Mouse (Mus musculus): ENCODE measurements around the gene Gm49383. TPM values are rescaled to one million over a fixed set of nuclear protein-coding genes. Genes with fewer than 3 reads are reported as not detected.
"Not testable (repeated sequence)": the region's sequence is repeated elsewhere in the genome, so short reads cannot be mapped to it uniquely, and the experiment has no call there.

Gene Gm49383
- total RNA-seq, 2 experiments from 2014 or later = 4.0 to 7.1 TPM

DNA sequence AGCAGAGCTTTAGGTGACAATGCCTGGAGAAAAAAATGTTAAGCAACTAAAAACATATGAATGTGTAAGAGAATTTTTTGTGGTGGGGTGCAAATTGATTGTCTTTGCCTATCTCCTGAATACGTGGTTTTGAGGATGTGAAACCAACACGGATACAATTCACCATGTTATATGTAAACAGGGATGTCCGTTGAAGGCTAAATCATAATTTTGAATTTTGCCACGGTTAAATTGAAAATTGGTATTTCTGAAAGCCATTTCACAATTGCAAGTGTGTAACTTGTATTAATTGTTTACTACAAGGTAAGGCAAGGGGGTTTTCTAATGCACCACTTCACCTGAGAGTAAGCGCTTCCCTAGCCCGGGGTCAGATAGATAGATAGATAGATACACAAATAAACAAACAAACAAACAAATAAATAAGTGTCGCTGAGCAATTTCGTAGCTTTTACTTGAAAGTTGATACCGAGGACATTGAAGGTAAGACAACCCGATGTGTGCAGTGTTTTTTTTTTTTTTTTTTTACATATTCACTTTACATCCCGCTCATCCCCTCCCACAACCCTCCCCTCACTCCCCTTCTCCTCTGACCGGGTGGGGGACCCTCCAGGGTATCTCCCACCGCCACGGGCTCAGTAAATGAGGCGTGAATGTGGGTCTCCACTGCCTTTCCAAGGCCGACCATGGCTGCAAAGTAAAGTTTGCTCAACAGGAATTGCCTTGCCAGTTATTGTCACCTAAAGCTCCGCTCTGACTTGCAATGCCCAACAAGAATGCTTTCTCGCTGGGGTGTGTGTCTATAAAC is 29.0 kb downstream of the Gm49383 start:
- no peak for DNase-seq (ENCODE audit: low spot score in 2 of 2)

- not testable (repeated sequence) for DNase-seq (ENCODE audit: low spot score in 2 of 2)
These were observed 29.9 kb downstream of the Gm49383 start for GRCm38 (mm10) chr12:69166861-69167581.

- no peak for DNase-seq (ENCODE audit: low spot score in 2 of 2)
These were observed 32.0 kb downstream of the Gm49383 start for GRCm38 (mm10) chr12:69164904-69165303.

DNA sequence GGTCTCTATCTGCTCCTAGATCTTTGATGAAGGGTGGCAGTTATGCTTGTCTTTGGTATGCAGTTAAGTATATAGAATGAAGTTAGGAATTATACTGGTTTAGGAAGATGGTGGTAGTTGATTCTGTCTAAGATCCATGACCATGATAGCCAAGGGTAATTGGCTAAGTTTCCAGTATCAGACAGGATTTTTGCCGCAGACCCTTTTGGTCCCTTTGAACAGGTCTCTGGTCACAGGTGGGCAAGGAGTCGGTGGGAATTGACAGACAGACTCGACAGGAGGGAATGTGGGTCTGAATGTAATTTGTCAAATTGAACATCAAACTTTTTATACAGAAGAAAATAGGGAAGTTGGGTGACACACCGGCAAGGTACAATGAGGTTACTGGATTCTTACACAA is 33.3 kb downstream of the Gm49383 start:
- not testable (repeated sequence) for DNase-seq (ENCODE audit: low spot score in 2 of 2)

DNA sequence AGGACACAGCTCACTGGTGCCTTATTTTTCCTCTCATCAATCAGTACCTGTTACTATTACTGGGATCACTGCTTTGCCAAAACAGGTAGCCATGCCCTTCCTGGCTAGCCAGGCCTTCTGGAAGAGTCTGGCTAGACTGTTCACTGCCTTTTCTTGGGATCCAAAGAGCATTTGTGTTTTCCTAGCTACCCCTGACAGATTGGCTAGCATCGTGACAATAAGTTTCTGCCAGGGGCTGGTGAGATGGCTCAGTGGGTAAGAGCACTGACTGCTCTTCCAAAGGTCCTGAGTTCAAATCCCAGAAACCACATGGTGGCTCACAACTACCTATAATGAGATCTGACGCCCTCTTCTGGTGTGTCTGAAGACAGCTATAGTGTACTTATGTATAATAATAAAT is 36.2 kb downstream of the Gm49383 start:
- not testable (repeated sequence) for DNase-seq (ENCODE audit: low spot score in 2 of 2)

DNA sequence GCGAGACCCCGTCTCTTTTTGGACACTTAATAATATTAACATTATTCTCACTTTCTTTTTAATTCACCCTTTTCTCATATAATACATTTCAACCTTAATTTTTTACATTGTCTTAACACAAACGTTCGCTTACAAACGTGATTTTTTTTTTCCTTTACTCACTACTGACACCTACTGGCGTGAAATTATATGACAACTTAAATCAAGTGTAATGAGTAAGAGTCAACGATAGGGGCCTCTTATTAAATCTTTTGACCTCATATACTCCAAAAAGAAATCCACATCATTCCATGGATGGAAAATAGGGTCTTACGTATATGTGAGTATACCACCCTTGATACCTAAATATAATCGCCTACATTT is 37.3 kb downstream of the Gm49383 start:
- peak; percentile 17 to 60 for DNase-seq (ENCODE audit: low spot score in 2 of 2)

GRCm38 (mm10) chr12:69158765-69159577 is 37.9 kb downstream of the Gm49383 start, which contains the start of gene Rps29:
Gene Rps29, minus strand, starts transcription at chr12:69159186.
- DNase-seq (ENCODE audit: low spot score in 2 of 2) = peak; percentile 98 to 99

- no peak for DNase-seq (ENCODE audit: low spot score in 2 of 2)
These were observed 38.5 kb downstream of the Gm49383 start for GRCm38 (mm10) chr12:69158366-69158764.

- no peak for DNase-seq (ENCODE audit: low spot score in 2 of 2)
These were observed 39.8 kb downstream of the Gm49383 start for GRCm38 (mm10) chr12:69157107-69157506.

GRCm38 (mm10) chr12:69156436-69156835 is 40.5 kb downstream of the Gm49383 start:
- DNase-seq (ENCODE audit: low spot score in 2 of 2) = no peak

DNA sequence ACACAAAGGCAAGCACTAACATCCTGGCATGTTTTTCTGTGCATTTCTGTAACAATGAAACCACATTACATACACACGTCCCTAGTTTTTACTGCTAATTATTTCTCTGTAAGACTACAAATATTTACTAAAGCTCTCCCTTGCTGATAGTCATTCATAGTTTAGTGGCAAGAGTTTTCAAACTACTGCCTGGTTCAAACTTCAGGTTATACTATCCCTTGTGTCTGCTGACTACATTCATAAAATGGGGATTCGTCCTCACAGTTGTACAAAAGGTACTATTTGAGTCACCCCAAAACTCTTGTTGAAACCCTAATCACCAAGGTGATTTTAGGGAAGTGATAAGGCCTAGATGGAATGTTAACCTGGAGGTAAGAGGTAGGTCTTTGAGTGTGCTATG is 41.0 kb downstream of the Gm49383 start:
- no peak for DNase-seq (ENCODE audit: low spot score in 2 of 2)

- no peak for DNase-seq (ENCODE audit: low spot score in 2 of 2)
These were observed 46.9 kb downstream of the Gm49383 start for GRCm38 (mm10) chr12:69150049-69150448.

DNA sequence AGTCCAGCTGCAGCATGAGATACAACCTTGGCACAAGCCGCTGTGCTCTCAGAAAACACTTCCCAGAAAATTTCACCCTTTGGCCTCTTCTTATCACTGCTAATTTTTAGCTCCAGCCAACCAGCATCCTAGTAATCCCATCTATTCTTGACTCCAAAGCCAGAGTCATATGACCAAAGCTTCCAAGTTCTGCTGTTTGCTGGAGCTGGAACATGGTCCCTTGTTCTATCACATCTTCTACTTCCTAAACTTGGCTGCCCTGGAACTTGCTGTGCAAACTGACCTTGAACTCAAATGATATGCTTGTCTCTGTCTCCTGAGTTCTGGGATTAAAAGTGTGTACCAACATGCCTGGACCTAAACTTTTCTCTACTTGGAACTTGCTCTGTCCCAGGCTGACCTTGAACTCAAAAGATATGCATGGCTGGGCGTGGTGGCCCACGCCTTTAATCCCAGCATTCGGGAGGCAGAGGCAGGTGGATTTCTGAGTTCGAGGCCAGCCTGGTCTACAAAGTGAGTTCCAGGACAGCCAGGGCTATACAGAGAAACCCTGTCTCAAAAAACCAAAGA is 49.7 kb downstream of the Gm49383 start:
- DNase-seq (ENCODE audit: low spot score in 2 of 2) = no peak

DNA sequence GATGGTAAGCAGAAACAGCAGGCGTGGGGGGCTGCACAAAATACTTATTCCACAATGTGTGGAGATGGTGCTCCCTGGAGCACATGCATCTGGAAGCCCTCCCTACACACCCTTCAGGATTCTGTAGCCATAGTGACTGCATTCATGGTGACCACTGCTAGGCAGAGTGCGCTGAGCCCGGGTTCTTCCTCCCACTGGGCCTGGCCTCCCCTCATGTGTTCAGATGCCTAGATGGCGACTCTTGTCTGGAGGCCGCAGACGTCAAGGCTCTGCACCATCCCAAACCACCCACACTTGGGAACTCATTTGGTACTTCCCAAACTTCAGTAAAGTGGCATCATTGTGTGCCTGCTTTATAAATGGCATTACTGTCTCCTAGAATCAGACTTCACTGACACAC is 53.4 kb downstream of the Gm49383 start:
- DNase-seq (ENCODE audit: low spot score in 2 of 2) = no peak

DNA sequence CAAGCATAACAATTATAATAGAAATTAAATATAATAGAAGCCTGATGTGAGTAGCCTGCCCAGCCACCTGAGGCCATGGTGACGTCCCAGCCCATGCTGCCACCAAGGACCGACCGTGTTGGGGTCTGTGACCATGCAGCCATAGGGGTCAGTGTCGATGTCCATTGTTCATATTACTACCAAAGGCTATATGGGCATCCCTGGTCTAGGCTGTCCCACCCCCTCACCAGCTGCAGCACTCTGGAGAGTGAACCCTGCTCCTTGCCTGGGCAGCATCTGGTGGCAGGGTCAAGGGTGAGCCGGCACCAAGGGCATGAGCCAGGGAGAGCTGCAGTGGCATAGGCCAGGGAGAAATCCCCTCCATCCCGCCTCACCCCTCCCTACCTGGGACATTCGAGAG is 57.1 kb downstream of the Gm49383 start:
- DNase-seq (ENCODE audit: low spot score in 2 of 2) = no peak

GRCm38 (mm10) chr12:69139201-69139600 is 57.7 kb downstream of the Gm49383 start:
- no peak for DNase-seq (ENCODE audit: low spot score in 2 of 2)

Small RNAs within 50 kb of the gene (microRNA-seq; reads per million reads assigned to microRNA genes)
- gene Gm47287 = 0 reads per million in 2 experiments
- gene Gm47295 = 0.28 to 2.5 reads per million in 2 experiments

Other genes with a start within 250 kb of the Gm49383 start
- 1,000 to 10,000 TPM in 1 of 2 experiments, 100 to 1,000 TPM in 1; 998 to 1,003 TPM for gene Rps29, start 37.9 kb downstream of the Gm49383 start, total RNA-seq (2021)
- 1 to 10 TPM in 1 of 2 experiments, under 1 TPM in 1; 0.65 to 1.3 TPM for gene Lrr1, start 28.3 kb downstream of the Gm49383 start, total RNA-seq (2021)
- 100 to 1,000 TPM; 182 to 204 TPM for gene Rpl36al, start 13.0 kb downstream of the Gm49383 start, total RNA-seq (2021)
- 10 to 100 TPM; 30.1 to 31.6 TPM for gene Mgat2, start 12.9 kb downstream of the Gm49383 start, total RNA-seq (2021)
- gene Dnaaf2, start 1.3 kb upstream of the Gm49383 start, total RNA-seq (2021) = 1 to 10 TPM; 2.2 TPM
- 1 to 10 TPM; 3.8 to 4.0 TPM for gene Gm49384, start 7.2 kb upstream of the Gm49383 start, total RNA-seq (2021)
- under 1 TPM; 0.69 to 0.85 TPM for gene Pole2, start 31.1 kb upstream of the Gm49383 start, total RNA-seq (2021)
- 10 to 100 TPM; 12.4 to 13.7 TPM for gene Klhdc1, start 44.1 kb upstream of the Gm49383 start, total RNA-seq (2021)
- gene Klhdc2, start 99.6 kb upstream of the Gm49383 start, total RNA-seq (2021) = 100 to 1,000 TPM; 119 to 124 TPM
- 10 to 100 TPM; 41.5 to 43.0 TPM for gene Nemf, start 160.1 kb upstream of the Gm49383 start, total RNA-seq (2021)
- 10 to 100 TPM; 52.7 to 54.7 TPM for gene Arf6, start 175.0 kb upstream of the Gm49383 start, total RNA-seq (2021)
- 1 to 10 TPM in 1 of 2 experiments, under 1 TPM in 1; 0.58 to 1.1 TPM for gene Gm9887, start 175.4 kb upstream of the Gm49383 start, total RNA-seq (2021)